Mouse (Mus musculus): ENCODE data around the gene Rnf213.
A peak's percentile ranks its signal among the peaks of the same experiment; 100 is the strongest.

Rnf213 gene

DNA sequence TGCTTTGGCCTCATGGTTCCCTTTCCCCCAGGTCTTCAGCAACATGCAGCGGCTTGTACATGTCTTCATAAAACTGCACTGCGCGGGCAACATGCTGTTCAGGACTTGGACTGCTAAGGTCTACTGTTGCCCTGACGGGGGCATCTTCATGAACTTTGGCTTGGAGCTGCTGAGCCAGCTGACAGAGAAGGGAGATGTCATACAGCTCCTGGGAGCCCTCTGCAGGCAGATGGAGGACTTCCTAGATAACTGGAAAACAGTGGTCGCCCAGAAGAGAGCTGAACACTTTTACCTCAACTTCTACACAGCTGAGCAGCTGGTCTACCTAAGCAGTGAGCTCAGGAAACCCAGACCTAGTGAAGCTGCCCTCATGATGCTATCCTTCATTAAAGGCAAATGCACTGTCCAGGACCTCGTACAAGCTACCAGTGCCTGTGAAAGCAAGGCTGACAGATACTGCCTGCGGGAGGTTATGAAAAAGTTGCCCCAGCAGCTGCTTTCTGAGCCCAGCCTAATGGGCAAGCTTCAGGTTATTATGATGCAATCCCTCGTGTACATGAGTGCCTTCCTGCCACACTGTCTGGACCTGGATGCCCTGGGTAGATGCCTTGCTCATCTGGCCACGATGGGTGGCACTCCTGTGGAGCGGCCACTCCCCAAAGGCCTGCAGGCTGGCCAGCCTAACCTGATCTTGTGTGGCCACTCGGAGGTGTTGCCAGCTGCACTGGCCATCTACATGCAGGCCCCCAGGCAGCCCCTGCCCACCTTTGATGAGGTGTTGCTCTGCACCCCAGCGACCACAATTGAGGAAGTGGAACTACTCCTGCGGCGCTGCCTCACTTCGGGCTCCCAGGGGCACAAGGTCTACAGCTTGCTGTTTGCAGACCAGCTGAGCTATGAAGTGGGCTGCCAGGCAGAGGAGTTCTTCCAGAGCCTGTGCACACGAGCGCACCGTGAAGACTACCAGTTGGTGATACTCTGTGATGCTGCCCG lies 43.3 kb downstream of the Rnf213 start:
- peak; percentile 22 for DNase-seq (ENCODE audit: low read depth, low spot score)

DNA sequence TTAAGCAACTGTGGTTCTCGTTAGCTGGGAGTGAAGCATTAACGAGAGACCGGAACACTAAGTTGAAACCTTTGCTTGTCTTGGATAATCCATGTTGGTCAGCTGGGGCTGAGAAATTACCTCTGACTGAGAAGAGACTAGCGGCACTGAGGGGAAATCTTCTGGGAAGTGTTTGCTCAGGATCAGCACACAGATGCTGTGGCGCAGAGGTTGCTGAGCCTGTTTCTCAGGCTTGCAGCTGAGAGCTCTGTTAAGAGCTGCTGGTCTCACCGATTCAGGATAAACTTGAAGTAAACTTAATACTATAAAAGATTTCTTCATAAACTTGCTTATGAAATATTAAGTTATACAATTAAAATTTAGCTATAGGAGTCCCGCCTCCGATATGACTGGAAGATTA lies 45.9 kb downstream of the Rnf213 start:
- no peak for DNase-seq (ENCODE audit: low read depth, low spot score)

DNA sequence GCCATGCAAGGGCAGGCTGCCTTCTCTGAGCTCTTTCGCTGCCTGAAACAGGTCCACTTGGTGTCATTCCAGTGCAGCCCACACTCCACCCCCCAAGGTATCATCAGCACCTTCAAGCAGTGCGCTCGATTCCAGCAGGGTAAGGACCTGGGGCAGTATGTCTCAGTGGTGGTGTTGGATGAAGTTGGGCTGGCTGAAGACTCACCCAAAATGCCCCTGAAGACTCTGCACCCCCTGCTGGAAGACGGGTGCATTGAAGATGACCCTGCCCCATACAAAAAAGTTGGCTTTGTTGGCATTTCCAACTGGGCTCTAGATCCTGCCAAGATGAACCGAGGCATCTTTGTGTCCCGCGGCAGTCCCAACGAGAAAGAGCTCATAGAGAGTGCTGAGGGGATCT lies 49.3 kb downstream of the Rnf213 start:
- DNase-seq (ENCODE audit: low read depth, low spot score), result peak; percentile 39

DNA sequence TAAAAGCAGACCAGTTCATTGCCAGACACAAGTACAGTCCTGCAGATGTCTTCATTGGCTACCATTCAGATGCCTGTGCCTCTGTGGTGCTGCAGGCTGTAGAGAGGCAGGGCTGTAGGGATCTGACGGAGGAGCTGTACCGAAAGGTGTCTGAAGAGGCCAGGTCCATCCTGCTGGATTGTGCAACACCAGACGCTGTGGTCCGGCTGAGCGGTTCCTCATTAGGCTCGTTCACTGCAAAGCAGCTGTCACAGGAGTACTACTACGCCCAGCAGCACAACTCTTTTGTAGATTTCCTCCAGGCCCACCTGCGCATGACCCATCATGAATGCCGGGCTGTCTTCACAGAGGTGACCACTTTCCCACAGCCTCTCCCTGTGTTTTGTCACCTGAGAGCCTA lies 50.5 kb downstream of the Rnf213 start:
- no peak for DNase-seq (ENCODE audit: low read depth, low spot score)

DNA sequence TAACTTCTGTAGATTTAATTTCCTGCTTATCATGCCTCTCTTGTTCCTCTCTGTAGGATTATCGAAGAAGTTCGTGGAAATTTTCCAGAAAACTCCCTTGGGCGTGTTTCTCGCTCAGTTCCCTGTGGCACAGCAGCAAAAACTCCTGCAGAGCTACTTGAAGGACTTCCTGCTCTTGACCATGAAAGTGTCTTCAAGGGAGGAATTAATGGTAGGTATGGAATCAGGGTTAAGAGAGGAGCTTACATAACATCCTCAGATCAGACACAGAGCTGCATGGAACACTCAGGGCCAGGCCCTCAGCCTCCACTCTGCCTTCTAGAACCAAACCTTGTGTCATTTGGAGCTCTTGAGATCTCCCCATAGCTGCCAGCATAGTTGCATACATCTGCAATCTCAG lies 63.2 kb downstream of the Rnf213 start:
- no peak for DNase-seq (ENCODE audit: low read depth, low spot score)

DNA sequence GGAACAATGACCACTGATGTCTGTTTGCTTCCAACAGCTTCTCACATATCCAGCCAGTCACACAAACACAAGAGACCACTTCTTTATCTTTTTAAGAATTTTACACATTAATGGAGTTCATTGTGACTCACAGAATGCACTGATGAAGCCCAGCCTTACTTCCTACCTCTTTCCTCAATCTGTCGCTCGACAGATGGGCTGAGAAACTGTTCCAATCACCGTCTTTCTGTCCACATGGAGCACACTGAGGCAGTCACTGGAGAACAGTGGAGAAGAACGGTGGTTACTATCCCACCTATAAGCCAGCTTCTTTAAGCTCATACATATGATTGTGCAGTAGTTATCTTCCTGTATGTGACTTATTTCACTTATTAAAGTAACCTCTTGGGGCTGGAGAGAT lies 85.0 kb downstream of the Rnf213 start:
- DNase-seq (ENCODE audit: low read depth, low spot score), result no peak

DNA sequence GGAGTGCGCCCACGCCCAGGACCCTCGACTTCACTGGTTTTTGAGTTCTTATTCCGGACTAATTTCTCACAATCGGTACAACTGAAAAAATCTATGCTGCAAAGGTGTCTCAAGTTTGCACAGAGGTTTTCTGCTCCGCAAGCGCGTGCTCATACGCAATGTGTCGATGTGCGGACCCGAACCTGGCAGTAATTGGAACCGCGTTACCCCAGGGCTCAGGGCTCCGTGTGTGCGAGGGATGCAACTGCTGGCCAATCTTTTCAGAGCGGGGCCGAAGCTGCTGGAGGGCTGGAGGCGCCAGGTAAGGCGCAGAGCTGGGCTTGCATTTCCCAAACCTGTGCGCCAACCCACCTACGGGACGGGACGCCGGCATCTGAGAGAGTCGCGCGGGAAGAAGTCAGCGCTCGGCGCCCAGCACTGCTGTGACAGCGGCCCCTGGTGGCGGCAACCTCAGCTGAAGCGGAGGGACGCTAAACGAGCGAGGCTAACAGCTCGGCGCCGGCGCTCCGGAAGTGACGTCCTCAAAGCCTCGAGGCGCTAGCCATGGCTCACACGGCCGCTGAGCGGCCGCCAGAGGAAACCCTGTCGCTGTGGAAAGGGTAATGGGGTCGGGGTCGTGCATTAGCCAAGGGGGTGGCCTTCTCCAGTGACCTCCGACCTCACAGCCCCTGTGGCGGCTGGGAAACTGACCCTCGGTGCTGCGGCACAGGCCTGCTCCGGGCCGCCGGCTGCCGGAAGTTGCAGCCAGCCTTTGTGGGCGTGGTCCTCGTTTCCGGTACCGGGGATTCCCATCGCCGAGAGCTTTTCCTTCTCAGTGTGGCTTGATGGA lies 98.2 kb downstream of the Rnf213 start, which contains the start of gene Endov:
Endov (plus strand) TSS at position 487 of the 829 bp plus-strand sequence.
- peak; percentile 99 for DNase-seq (ENCODE audit: low read depth, low spot score)

DNA sequence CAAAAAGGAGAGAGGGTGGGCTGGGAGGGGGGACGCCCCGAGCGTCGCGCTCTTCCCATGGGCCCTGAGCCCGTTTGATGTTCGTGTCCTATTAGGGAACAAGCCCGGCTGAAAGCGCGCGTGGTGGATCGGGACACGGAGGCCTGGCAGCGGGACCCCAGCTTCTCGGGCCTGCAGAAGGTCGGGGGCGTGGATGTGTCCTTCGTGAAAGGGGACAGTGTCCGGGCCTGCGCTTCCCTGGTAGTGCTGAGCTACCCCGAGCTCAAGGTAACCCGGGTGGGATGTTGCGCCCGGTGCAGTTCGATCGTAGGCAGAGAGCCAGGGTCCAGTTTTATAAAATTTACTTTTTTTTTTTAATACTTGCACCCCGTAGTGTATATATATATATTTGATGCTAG lies 98.8 kb downstream of the Rnf213 start:
- no peak for DNase-seq (ENCODE audit: low read depth, low spot score)

DNA sequence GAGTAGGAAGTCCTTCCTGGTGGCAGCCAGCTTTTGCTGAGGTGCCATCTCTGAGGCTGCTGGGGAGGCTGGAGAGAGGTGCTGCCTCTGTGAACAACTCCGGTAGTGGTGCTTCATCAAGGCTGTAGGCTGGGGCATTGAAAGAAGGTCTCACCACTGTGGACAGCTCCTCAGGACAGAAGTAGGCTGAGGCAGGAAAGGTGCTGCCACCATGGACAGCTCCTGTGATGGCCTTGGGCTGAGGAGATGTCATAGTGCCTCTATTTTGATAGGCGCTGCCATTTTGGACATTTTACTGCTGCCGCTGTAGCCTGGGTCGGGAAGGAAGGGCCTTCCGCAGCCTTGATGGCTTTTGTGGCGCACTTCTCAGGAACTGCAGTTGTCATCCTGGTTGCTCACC lies 99.9 kb downstream of the Rnf213 start:
- DNase-seq (ENCODE audit: low read depth, low spot score), result peak; percentile 39

DNA sequence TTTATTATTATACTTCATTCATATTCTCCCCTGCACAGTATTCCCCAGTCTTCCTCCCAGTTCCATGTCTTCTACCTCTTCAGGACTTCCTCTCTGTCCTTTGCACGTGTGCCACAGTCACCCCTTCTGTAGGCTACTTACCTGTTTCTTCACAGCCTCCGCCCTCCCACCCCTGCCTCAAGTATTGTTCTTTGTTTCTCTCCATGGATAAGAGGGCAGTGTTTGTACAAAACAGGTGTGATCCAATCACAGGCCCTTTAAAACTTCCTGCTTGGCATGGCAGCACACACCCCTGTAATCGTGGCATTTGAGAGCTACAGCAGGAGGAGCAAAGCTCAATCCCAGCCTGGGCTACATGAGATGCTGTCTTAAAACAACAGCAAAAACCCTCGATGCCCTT lies 100.6 kb downstream of the Rnf213 start:
- no peak for DNase-seq (ENCODE audit: low read depth, low spot score)

DNA sequence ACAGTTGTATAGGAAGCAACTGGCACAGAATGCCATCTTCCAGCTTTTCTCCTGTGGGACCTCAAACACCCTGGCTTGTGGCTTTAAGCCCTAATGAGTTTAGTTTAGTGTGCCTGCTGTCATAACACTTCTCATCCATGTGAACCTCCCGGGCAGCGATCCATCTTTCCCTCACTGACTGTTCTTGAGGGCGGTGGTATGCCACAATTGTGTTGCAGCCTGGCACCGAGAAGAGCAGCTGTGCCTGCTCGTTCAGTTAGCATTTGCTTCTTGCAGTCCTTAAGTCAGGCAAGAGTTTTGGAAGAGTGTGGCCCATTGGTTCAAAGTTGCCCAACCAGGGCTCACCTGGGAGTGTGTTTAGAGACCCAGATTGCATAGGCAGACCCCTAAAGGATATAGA lies 103.2 kb downstream of the Rnf213 start:
- no peak for DNase-seq (ENCODE audit: low read depth, low spot score)

DNA sequence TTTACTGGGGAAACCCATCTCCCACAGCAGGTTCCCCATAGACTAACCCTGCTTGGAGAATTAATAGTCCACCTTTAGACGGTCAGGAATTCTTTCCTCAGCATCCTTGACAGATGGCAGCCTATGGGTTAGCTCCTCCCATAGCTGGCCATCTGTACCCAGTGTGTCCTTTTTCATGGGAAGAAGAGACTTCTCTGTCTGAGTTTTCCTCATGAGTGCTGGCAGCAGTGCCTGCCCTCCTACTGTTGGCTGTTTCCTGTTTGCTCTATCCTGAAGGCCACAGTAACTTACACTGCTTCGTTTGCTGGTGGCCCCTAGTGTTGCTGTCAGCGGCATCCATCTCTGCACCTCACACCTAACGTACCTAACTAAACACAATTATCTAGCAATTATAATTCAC lies 104.6 kb downstream of the Rnf213 start:
- no peak for DNase-seq (ENCODE audit: low read depth, low spot score)

DNA sequence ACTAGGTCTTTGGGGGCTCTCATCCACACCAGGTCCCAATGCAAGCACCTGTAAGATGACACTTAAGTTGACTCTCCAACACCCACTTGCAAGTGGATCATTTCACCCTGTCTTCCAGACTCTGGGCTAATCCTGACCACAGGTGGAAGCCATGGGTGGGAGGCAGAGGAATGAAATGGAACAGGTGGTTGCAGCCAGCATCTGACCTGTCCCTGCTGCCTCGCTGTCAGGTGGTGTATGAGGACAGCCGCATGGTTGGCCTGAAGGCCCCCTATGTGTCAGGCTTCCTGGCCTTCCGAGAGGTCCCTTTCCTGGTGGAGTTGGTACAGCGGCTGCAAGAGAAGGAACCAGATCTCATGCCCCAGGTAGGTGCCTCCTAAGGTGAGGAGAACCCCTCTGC lies 106.4 kb downstream of the Rnf213 start:
- DNase-seq (ENCODE audit: low read depth, low spot score), result no peak

DNA sequence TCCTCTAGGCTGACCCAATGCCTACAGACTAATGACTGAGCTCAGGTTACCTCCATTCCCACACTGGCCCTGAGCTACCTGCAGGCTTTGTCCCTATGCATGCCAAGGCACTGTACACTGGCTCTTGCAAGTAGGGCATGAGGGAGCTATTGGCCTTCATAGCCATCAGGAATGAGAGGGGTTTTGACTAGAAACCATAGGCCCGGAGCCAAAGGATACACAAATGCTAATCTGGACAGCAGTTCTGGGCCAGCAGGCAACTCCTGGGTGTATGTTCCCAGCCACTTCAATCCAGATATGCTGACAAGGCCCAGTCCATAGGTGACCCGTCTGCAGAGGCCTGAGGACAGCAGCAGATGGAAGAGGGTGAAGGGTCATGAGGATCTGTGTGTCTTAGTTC lies 107.1 kb downstream of the Rnf213 start:
- DNase-seq (ENCODE audit: low read depth, low spot score), result no peak

DNA sequence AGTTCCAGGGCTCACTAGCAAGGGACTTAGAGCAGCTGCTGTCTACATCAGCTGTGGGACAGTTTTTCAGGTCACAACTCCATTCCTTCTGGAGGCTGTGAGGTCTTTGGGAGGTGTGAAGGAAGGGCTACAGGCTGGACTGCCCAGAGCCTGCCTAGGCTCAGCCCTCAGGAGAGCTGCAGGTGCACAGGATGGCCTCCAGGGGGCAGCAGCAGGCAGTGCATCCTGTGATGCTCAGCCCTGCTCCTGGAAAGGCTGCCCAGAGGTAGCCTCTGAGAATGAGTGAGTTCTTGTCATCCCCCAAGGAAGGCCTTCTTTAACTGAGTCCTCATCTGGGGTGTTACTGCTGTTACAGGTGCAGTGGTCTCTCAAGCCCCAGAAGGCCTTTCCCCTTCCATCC lies 110.8 kb downstream of the Rnf213 start:
- peak; percentile 74 for DNase-seq (ENCODE audit: low read depth, low spot score)

DNA sequence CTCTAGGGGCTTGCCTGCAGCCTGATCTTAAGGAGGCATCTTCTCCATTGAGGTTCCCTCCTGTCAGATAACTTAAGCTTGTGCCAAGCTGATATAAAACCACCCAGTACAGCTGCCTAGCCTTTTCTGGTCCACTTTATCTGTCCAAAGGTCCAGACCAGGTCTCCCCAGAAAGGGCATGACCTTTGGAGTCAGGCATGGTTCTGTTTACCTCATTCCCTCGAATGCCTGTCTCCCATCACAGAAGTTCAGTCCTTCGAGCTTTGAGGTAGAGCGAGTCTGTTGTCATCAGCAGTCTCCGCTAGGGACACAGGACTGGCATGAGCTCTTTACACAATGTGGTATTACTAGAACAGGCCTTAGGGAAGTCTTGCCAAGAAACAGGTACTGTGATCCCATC lies 113.5 kb downstream of the Rnf213 start:
- DNase-seq (ENCODE audit: low read depth, low spot score), result no peak

DNA sequence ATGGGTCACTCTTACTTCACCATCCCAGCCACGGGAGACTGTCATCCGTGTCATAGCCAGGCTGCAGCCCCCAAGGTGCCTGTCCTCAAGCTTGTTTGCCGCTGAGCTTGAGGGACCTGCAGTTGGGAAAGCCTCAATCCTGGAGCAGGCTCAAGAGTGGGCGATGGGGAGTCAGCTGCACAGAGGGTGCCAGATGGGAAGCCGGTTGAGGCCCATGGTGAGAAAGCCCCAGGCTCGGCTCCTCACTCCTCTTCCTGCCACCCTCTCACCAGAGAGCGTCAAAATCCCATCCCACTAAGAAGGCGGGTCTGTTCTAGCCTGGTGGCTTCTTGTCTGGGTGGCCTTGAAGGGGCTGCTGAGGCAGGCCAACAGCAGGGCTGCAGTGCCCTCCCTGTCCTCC lies 114.9 kb downstream of the Rnf213 start:
- no peak for DNase-seq (ENCODE audit: low read depth, low spot score)

DNA sequence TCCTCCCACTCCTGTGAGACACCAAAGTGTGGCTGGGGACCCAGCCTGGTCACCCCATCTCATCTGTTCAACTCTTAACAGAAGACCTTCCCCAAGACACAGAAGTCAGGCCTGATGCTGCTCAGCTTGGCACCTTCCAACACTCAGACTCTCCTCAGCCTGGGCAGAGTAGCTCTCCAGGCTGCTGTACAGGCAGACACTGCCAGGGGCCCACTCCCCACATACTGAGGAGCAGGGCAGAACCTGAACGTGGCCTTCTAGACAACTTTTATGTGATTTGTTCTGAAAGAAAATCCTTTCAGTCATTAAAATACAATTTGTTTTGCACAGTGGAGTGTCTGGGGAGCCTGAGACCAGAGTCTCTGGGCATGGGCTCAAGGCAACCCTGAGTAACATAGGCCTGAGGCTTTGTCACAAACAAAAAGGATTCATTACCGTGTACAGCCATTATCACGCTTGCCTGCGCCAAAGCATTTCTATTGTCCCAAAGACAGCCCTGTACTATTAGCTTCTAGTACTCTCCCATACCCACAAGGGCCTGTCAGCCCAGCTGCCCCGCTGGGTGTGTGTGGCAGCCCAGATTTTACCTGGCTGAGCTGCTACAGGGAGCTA lies 116.4 kb downstream of the Rnf213 start:
- no peak for DNase-seq (ENCODE audit: low read depth, low spot score)

DNA sequence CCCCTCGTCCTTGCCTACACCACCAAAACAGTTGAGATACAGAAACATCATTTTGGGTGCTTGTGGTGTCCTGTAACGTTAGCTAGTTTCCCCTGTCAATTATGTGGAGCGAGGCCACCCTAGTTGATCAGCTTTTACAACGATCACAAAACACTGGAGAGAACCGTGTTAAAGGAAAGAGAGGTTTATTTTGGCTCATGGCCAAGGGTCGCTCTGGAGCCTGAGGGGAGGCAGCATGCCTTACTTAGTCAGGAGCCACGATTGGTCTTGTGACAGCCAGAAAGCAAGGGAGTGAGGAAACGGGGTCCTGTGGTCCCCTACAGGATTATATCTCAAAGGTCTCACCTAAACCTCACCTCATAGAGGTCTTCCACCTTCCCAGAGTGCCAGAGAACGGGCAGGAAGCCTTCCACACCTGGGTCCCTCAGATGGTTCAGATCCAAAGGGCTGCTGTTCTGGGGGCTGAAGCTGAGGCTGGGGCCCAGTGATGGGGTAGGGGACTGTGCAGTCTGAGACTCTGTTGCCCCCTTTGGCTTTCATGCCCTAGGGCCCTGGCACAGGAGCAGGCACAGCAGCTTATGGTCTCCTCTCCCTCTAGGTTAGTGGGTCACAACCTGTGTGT lies 120.2 kb downstream of the Rnf213 start:
- DNase-seq (ENCODE audit: low read depth, low spot score), result no peak

DNA sequence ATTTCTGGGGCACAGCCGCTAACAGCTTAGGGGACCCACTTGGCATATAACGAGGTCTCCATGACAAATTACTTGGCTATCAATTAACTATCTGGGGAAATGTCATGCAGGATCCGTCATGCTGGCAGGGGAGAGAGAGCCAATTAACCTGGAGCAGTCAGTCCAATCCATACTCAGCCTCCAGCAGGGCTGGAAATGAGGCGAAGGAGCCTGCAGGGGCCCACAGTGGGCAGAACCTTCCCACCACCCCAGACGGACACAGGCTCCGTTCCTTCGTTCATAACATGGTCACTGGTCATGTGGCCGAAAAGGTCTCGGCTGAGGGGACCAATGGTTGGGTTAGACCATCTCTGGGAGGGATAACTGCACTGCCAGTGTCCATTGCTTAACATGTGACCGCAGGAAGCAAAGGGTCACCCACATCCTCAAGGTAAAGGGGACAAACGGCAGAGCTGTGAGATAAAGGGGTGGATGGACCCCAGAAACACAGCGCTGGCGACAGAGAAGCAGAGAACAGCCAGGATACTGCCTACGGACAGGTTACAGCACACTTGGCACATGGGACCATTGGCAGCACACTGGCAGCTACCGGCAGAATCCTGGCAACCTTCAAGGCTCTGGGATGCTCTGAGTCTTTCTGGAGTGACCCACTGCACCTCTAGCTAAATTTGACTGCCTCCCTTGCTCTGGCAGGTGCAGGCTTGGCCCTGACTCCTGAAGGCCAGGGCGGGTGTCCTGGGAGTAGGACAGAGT lies 121.4 kb downstream of the Rnf213 start:
- no peak for DNase-seq (ENCODE audit: low read depth, low spot score)

Data from CD4-positive, CD25-positive, alpha-beta regulatory T cell, adult 2 months (primary cell).